Mouse (Mus musculus) bone marrow macrophage, adult 2 months (primary cell): ENCODE data around the gene Hk3. TPM values are rescaled to one million over a fixed set of nuclear protein-coding genes. Genes with fewer than 3 reads are reported as not detected.

Experiments used
- H3K27ac ChIP-seq: 2 replicates; pipeline ENCODE4 v1.5.1; 2012; ENCODE audit warnings: low read depth, low read length; ENCODE audit not compliant: insufficient read depth
- H3K4me1 ChIP-seq: 2 replicates; pipeline ENCODE4 v1.6.1; 2012; ENCODE audit warnings: low read length; ENCODE audit not compliant: control insufficient read depth, insufficient read depth
- H3K4me3 ChIP-seq: 2 replicates; pipeline ENCODE4 v1.5.1; 2012; ENCODE audit warnings: mild to moderate bottlenecking, low read length, moderate library complexity; ENCODE audit not compliant: insufficient read depth
- CTCF ChIP-seq: IDR thresholded peaks from 2 replicates; pipeline ENCODE4 v1.5.1; 2012; ENCODE audit warnings: low read depth, mild to moderate bottlenecking, low read length, moderate library complexity
- POLR2A ChIP-seq: IDR thresholded peaks from 2 replicates; pipeline ENCODE4 v1.6.1; 2012; ENCODE audit warnings: mild to moderate bottlenecking, low read depth, low read length, borderline replicate concordance
- polyA plus RNA-seq: library from polyadenylated mRNA; stranded (reverse); fragments of >200 nt; gene quantifications from 2 replicates; pipeline ENCODE4 v1.2.4, GENCODE M21; 2012; ENCODE audit not compliant: missing spikeins, insufficient read depth, insufficient read length

Gene Hk3
- polyA plus RNA-seq, 1 experiment: 78.5 TPM

DNA sequence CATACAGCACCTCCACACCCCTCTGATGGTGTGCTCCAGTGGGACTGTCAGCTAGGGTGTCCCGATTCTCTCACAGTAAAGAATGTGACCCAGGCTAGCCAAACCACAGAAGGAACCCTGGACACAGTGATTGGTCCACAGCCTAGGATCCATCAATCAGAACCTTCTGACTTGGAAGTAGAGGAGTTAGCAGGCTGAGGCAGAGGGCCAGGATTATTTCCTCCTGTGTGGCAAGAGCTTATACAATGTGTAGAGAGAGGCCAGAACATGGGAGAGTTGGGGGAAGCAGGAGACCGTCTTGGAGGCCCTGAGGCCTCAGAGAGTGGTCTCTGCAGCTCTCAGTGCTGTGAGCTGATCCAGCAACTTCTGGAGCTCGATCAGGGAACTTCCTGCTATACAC lies 60.7 kb downstream of the Hk3 start:
- H3K4me3 ChIP-seq: no peak overlapping the region
- TF ChIP-seq CTCF: no peak
- no peak for TF ChIP-seq POLR2A
- no peak overlapping the region for H3K27ac ChIP-seq
- H3K4me1 ChIP-seq: no peaks in the 10 kb centered on the region

DNA sequence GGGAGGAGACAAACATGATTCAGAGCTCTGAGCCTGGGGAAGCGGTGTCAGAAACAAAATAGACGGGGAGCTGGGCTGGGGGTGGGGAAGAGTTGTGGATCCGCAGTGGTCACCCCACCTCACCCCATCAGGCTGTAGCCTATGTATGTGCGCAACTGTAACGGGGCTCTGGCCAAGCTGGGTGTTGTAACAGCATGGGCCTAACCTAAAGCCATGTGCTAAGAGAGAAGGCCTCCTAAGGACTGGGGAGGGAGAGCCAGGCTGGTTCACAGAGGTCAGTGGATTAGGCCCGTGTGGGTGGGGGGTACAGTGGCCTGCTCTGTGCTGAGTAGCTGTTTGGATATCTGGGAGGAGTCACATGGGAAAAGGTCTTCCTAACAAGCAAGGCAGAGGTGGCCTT lies 61.3 kb downstream of the Hk3 start:
- Histone ChIP-seq H3K4me1 (no peaks in the 10 kb centered on the region), H3K4me3 (no peak overlapping the region), H3K27ac (no peak overlapping the region)
- TF ChIP-seq POLR2A (no peak), CTCF (no peak)

DNA sequence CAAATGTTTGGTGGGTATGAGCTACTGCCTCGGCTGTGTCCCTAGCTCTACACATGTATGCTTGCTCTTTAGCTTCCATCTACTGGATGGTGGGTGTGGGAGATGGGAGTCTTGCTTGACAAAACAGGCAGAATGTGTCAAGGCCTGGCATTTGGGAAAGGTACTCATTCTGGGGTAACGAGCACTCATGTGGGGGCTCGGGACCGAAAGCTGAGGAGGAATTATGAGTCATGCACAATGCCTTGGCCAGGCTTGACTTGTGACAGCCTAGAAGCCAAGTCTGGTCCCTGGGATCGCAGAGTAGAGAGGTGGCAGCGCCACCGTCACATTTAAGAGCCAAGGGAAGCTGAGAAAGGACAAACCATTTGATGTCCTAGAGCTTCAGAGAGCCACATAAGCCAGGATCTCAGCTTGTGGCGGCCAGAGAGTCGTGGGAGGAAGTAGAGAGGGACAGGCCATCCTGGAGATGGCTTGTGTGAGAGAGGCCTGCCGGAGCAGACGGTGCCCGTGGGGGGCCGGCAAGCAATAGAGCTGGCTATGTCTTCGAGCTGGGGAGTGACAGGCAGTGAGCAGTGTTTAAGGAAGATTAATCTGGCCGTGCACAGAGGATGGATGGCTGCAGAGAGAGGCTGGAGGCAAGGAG lies 62.0 kb downstream of the Hk3 start:
- Histone ChIP-seq H3K4me1 (no peaks in the 10 kb centered on the region), H3K27ac (no peak overlapping the region), H3K4me3 (no peak overlapping the region)
- TF ChIP-seq POLR2A: no peak
- TF ChIP-seq CTCF: no peak

DNA sequence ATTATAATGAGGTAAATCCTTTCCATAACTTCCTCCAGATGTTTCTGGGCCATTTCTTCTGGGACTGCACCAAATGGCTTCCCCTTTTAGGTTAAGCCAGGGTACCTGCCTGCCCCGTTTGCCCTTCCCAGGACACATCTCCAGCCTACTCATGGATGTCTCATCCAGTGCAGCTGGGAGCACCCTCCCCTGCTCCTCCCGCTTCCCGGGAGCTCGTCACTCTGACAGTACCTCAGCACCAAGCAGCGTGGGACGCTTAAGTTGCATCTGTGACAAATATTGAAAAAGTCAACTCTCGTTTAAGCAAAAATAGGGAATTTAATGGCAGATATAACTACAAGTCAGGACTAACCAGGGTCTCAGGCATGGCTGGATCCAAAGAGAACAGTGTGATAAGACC lies 63.9 kb downstream of the Hk3 start:
- Histone ChIP-seq H3K27ac (no peak overlapping the region), H3K4me3 (no peak overlapping the region), H3K4me1 (no peaks in the 10 kb centered on the region)
- TF ChIP-seq POLR2A (no peak), CTCF (no peak)

Other genes with a start within 250 kb of the Hk3 start
- gene Eif4e1b, start 237.4 kb downstream of the Hk3 start, polyA plus RNA-seq: not detected in 2 replicates
- 52.0 and 67.7 TPM in 2 replicates for gene Tspan17, start 232.0 kb downstream of the Hk3 start, polyA plus RNA-seq
- gene Unc5a, start 72.0 kb downstream of the Hk3 start, polyA plus RNA-seq: 0.60 TPM in 1 of 2 replicates, not detected in the other
- 41.7 and 46.8 TPM in 2 replicates for gene Uimc1, start 78.9 kb upstream of the Hk3 start, polyA plus RNA-seq
- gene Zfp346, start 83.9 kb upstream of the Hk3 start, polyA plus RNA-seq: 11.5 and 14.6 TPM in 2 replicates
- not detected in 2 replicates for gene Gm17617, start 112.2 kb upstream of the Hk3 start, polyA plus RNA-seq
- not detected in 2 replicates for gene Fgfr4, start 131.3 kb upstream of the Hk3 start, polyA plus RNA-seq
- gene Nsd1, start 188.4 kb upstream of the Hk3 start, polyA plus RNA-seq: 51.0 and 51.4 TPM in 2 replicates